Mouse (Mus musculus) lung, postnatal 0 days (tissue): ENCODE measurements around the gene Zfp638. TPM values are rescaled to one million over a fixed set of nuclear protein-coding genes. Genes with fewer than 3 reads are reported as not detected.

Source experiments
- ATAC-seq: fragments of 200-750 bp; cut with Nextera tagmentation; 2 replicates; pipeline ENCODE4 v1.8.0; 2017; ENCODE audit warnings: moderate library complexity
- DNase-seq: peaks from one replicate; pipeline ENCODE4 v3.0.0-alpha.2; 2016; ENCODE audit warnings: low spot score
- H3K27ac ChIP-seq: fragments of 300-500 bp; sonication (generic); 2 replicates; pipeline ENCODE4 v1.5.1; 2014; ENCODE audit warnings: antibody characterized with exemption, mild to moderate bottlenecking, low read length, mixed read lengths
- H3K27me3 ChIP-seq: fragments of 300-500 bp; sonication (generic); replicated peaks from 2 replicates; pipeline ENCODE4 v1.6.1; 2014; ENCODE audit warnings: low read length, mixed read lengths; ENCODE audit not compliant: insufficient read depth
- H3K36me3 ChIP-seq: fragments of 300-500 bp; sonication (generic); 2 replicates; pipeline ENCODE4 v1.6.1; 2014; ENCODE audit warnings: low read length, mixed read lengths; ENCODE audit not compliant: insufficient read depth
- H3K4me1 ChIP-seq: fragments of 300-500 bp; sonication (generic); 2 replicates; pipeline ENCODE4 v1.6.1; 2014; ENCODE audit warnings: antibody characterized with exemption, low read depth, low read length, mixed read lengths; ENCODE audit not compliant: insufficient read depth
- H3K4me2 ChIP-seq: fragments of 300-500 bp; sonication (generic); replicated peaks from 2 replicates; pipeline ENCODE4 v1.6.1; 2014; ENCODE audit warnings: low read depth, mild to moderate bottlenecking, low read length, moderate library complexity, mixed read lengths
- H3K4me3 ChIP-seq: fragments of 300-500 bp; sonication (generic); 2 replicates; pipeline ENCODE4 v1.5.1; 2014; ENCODE audit warnings: low read depth, low read length
- H3K9ac ChIP-seq: fragments of 300-500 bp; sonication (generic); replicated peaks from 2 replicates; pipeline ENCODE4 v1.6.1; 2014; ENCODE audit warnings: low read depth, mild to moderate bottlenecking
- H3K9me3 ChIP-seq: fragments of 300-500 bp; sonication (generic); 2 replicates; pipeline ENCODE4 v1.6.1; 2016; ENCODE audit warnings: low read length, mixed read lengths
- CTCF ChIP-seq: IDR thresholded peaks from 2 replicates; pipeline ENCODE4 v1.5.1; 2016; ENCODE audit warnings: antibody characterized with exemption, mild to moderate bottlenecking
- EP300 ChIP-seq: IDR thresholded peaks from 2 replicates; pipeline ENCODE4 v1.6.1; 2016; ENCODE audit warnings: antibody characterized with exemption, mild to moderate bottlenecking, control low read depth
- WGBS: fragments of 180-500 bp; shearing (Covaris S2); extraction: QIAGEN DNeasy Blood & Tissue Kit; methylation state at CpG from one replicate; pipeline ENCODE4 v1.1.7; 2014; 5-methylcytosine and 5-hydroxymethylcytosine counted together
- polyA plus RNA-seq: library from polyadenylated mRNA; unstranded; fragments of >200 nt; fragmentation: Nextera tagmentation; extraction: Ambion mirVana; gene quantifications from 2 replicates; pipeline ENCODE4 v1.2.1, GENCODE M21; 2015

Gene Zfp638
- polyA plus RNA-seq, 1 experiment from 2014 or later, result 26.9 TPM

- Histone ChIP-seq H3K4me3 (peak overlapping the region; percentile 95), H3K4me2 (peak overlapping the region; percentile 71), H3K9me3 (no peaks in the 10 kb centered on the region), H3K4me1 (no peaks in the 10 kb centered on the region), H3K36me3 (no peaks in the 10 kb centered on the region), H3K27me3 (no peaks in the 10 kb centered on the region), H3K27ac (peak overlapping the region; percentile 94), H3K9ac (peak overlapping the region; percentile 97)
- TF ChIP-seq CTCF (no peak), EP300 (no peak)
- peak; percentile 50 for DNase-seq
- peak; percentile 71 for ATAC-seq
- 3% methylated on average over 39 of the region's 40 CpGs for WGBS
Measured at GRCm38 (mm10) chr6:83914720-83915271, 47.9 kb downstream of the Zfp638 start.

- no peak for TF ChIP-seq EP300
- TF ChIP-seq CTCF, result no peak
- Histone ChIP-seq H3K4me3 (no peak overlapping the region), H3K27ac (no peak overlapping the region), H3K36me3 (no peaks in the 10 kb centered on the region), H3K9me3 (no peaks in the 10 kb centered on the region), H3K9ac (no peak overlapping the region), H3K27me3 (no peaks in the 10 kb centered on the region), H3K4me1 (no peaks in the 10 kb centered on the region), H3K4me2 (no peak overlapping the region)
- DNase-seq (peak; percentile 53), ATAC-seq (no peak)
- 73% methylated on average over 1 of the region's 1 CpGs for WGBS
Measured at GRCm38 (mm10) chr6:83927418-83927817, 60.5 kb downstream of the Zfp638 start.

GRCm38 (mm10) chr6:83928225-83928624, 61.3 kb downstream of the Zfp638 start:
- DNase-seq, result peak; percentile 47
- H3K27me3 ChIP-seq, result no peaks in the 10 kb centered on the region
- no peaks in the 10 kb centered on the region for H3K4me1 ChIP-seq
- H3K9ac ChIP-seq, result no peak overlapping the region
- no peaks in the 10 kb centered on the region for H3K9me3 ChIP-seq
- 43% methylated on average over 2 of the region's 2 CpGs for WGBS
- no peak overlapping the region for H3K27ac ChIP-seq
- H3K4me2 ChIP-seq, result no peak overlapping the region
- no peak overlapping the region for H3K4me3 ChIP-seq
- ATAC-seq, result no peak
- TF ChIP-seq CTCF (no peak), EP300 (no peak)
- H3K36me3 ChIP-seq, result no peaks in the 10 kb centered on the region

- TF ChIP-seq EP300, result no peak
- TF ChIP-seq CTCF, result no peak
- no peak for ATAC-seq
Measured at GRCm38 (mm10) chr6:83939492-83939891, 72.6 kb downstream of the Zfp638 start.

GRCm38 (mm10) chr6:83942806-83943205, 75.9 kb downstream of the Zfp638 start:
- ATAC-seq (no peak), DNase-seq (no peak)
- no peak overlapping the region for H3K4me2 ChIP-seq
- H3K9ac ChIP-seq, result no peak overlapping the region
- WGBS, result 91% methylated on average over 13 of the region's 13 CpGs
- TF ChIP-seq EP300 (no peak), CTCF (no peak)
- H3K27ac ChIP-seq, result no peak overlapping the region
- no peaks in the 10 kb centered on the region for H3K9me3 ChIP-seq
- no peaks in the 10 kb centered on the region for H3K4me1 ChIP-seq
- H3K36me3 ChIP-seq, result peaks cover 15% of the 10 kb centered on the region; the same call in 1 of the 2 replicates
- H3K27me3 ChIP-seq, result no peaks in the 10 kb centered on the region
- H3K4me3 ChIP-seq, result no peak overlapping the region

More at GRCm38 (mm10) chr6:83939492-83939891, 72.6 kb downstream of the Zfp638 start:
- Histone ChIP-seq H3K9me3 (no peaks in the 10 kb centered on the region), H3K27ac (no peak overlapping the region), H3K9ac (no peak overlapping the region), H3K27me3 (no peaks in the 10 kb centered on the region), H3K36me3 (peaks cover 13% of the 10 kb centered on the region; the same call in 1 of the 2 replicates), H3K4me1 (no peaks in the 10 kb centered on the region), H3K4me3 (no peak overlapping the region), H3K4me2 (no peak overlapping the region)
- no peak for DNase-seq
- WGBS, result 98% methylated on average over 2 of the region's 2 CpGs

- Histone ChIP-seq H3K9me3 (no peaks in the 10 kb centered on the region), H3K36me3 (peaks cover 4% of the 10 kb centered on the region; the same call in 1 of the 2 replicates), H3K27me3 (no peaks in the 10 kb centered on the region), H3K9ac (no peak overlapping the region), H3K4me2 (no peak overlapping the region), H3K27ac (no peak overlapping the region), H3K4me1 (no peaks in the 10 kb centered on the region), H3K4me3 (no peak overlapping the region)
- TF ChIP-seq EP300 (no peak), CTCF (no peak)
- ATAC-seq (no peak), DNase-seq (no peak)
Measured at GRCm38 (mm10) chr6:83953603-83954002, 86.7 kb downstream of the Zfp638 start.

- Histone ChIP-seq H3K36me3 (peaks cover 20% of the 10 kb centered on the region; the same call in 1 of the 2 replicates), H3K4me3 (no peak overlapping the region), H3K4me2 (no peak overlapping the region), H3K27me3 (no peaks in the 10 kb centered on the region), H3K9ac (no peak overlapping the region), H3K4me1 (no peaks in the 10 kb centered on the region), H3K9me3 (no peaks in the 10 kb centered on the region), H3K27ac (no peak overlapping the region)
- TF ChIP-seq EP300 (no peak), CTCF (no peak)
- 94% methylated on average over 5 of the region's 5 CpGs for WGBS
- ATAC-seq (no peak), DNase-seq (no peak)
Measured at GRCm38 (mm10) chr6:83987642-83988041, 120.7 kb downstream of the Zfp638 start.
